Mouse (Mus musculus) frontal cortex, postnatal 36 days (tissue): ENCODE results near the gene Dnajc5g.
A peak's percentile ranks its signal among the peaks of the same experiment; 100 is the strongest.

Source experiments
- DNase-seq, 2 experiments: peaks; one replicate each; pipeline ENCODE4 v3.0.0; 2022; ENCODE audit warnings: low spot score in 2 of 2

The Dnajc5g gene

DNA sequence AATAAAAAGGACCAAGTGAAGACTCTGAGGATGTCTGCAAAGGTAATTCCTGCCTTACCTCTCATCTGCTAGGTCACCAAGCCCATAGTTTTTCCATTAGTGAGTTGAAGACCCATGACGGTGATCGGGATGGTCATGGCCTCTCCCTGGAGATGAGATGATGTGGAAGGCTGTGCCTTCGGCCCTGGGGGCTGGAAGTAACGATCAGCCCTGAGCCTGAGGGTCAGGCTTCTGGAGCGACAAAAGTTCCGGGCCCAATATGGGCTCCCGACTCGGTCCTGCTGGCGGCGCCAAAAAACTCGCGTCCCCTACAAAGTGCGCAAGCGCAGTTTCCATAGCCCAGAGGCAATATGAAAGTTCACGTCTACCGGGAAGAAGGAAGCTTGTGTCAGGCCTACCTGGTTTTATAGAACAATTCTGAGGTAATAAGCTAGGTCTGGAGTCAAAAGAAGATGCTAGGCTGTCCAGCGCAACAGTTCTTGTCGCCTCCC lies 2.0 kb downstream of the Dnajc5g start, which contains the start of gene Slc30a3:
TSS of gene Slc30a3 (minus strand) at position 238 of the 491 bp plus-strand sequence.
- no peak for DNase-seq

DNA sequence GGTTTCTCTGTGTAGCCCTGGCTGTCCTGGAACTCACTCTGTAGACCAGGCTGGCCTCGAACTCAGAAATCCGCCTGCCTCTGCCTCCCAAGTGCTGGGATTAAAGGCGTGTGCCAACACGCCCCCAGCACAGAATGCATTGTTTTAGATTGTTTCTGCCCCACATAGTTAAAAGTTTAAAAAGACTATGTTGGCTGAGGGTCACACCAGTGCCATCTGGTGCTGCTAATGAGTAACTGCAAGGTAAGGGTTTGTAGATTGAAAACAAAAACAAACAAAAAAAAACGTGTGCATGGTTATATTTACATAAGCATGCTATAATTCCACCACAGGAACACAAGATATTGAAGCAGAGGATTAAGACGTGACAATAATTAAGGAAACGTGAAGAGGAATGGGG lies 4.7 kb downstream of the Dnajc5g start:
- no peak for DNase-seq

DNA sequence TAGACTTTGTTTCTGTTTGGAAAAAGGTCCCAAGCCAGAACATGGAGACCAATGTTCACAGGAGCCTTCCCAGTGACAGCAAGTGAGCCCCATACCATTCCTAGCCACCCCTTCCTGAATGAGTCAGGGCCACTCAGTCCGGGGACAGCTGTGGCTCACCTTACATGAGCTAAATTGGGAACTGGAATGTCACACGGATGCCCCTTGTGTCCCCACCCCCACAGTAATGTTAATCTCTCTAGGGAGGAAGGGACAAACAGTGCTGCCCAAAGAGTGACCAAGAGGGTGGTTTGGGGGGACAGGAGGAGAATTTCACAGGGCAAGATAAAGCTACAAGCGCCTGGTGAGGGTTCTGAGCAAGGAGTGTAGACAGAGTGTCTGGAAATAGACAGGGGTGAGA lies 10.3 kb downstream of the Dnajc5g start, which contains the start of gene Trim54:
TSS of gene Trim54 (plus strand) at position 359 of the 400 bp plus-strand sequence.
- no peak for DNase-seq

GRCm38 (mm10) chr5:31116912-31117311 lies 10.8 kb downstream of the Dnajc5g start:
- DNase-seq: no peak

- peak; percentile 45 to 68 for DNase-seq
These were observed 15.0 kb downstream of the Dnajc5g start for GRCm38 (mm10) chr5:31121111-31121510.

- no peak for DNase-seq
These were observed 17.4 kb downstream of the Dnajc5g start for GRCm38 (mm10) chr5:31123481-31123880.

- DNase-seq: no peak
These were observed 20.0 kb downstream of the Dnajc5g start for GRCm38 (mm10) chr5:31126050-31126449.

- DNase-seq: no peak
These were observed 30.8 kb downstream of the Dnajc5g start for GRCm38 (mm10) chr5:31136730-31137424.

- no peak for DNase-seq
These were observed 31.6 kb downstream of the Dnajc5g start for GRCm38 (mm10) chr5:31137658-31138057.

GRCm38 (mm10) chr5:31138241-31138967 lies 32.3 kb downstream of the Dnajc5g start, which contains the start of gene Ucn:
Gene Ucn (minus strand): TSS chr5:31138829.
- no peak for DNase-seq

DNA sequence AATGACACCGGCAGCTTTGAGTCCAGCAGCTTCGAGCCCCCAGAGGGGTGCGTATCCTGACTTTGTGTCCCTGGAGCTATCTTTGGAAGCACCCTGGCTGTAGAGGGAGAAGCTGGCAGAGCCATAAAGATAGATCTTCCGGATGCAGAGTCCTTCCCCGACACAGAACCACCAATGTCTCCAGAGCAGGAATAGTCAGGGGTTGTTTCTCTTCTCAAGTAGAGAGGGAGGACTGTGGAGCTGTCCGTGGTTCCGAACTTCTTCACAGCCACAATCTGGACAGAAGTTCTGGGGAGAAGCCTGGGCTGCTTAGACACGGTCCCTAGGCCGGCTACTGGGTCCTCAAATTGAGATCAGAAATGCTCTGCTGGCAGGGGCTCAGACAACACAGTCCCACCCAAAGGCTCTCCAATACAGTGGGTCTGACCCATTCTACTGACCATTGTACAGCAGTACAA lies 32.9 kb downstream of the Dnajc5g start:
- no peak for DNase-seq

DNA sequence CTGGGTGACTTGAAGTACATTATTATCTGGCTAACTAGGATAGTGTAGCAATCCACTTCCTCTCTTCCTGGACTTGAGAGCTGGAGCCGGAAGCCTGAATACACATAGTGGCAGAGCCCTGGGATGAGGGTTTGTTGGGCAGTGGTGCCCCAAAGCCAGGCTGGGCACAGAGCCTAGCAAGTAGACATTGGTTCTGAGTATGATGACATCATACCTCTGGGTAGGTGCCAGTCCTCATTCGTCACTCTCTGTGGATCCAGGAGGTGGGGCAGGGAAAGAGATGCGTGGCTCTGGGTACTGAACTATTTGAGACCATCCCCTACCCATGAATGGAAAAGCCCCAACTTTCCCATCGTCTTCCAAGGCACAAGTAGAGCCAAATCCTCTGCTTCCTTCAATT lies 43.7 kb downstream of the Dnajc5g start:
- DNase-seq: no peak

- no peak for DNase-seq
These were observed 45.7 kb downstream of the Dnajc5g start for GRCm38 (mm10) chr5:31151746-31152145.

DNA sequence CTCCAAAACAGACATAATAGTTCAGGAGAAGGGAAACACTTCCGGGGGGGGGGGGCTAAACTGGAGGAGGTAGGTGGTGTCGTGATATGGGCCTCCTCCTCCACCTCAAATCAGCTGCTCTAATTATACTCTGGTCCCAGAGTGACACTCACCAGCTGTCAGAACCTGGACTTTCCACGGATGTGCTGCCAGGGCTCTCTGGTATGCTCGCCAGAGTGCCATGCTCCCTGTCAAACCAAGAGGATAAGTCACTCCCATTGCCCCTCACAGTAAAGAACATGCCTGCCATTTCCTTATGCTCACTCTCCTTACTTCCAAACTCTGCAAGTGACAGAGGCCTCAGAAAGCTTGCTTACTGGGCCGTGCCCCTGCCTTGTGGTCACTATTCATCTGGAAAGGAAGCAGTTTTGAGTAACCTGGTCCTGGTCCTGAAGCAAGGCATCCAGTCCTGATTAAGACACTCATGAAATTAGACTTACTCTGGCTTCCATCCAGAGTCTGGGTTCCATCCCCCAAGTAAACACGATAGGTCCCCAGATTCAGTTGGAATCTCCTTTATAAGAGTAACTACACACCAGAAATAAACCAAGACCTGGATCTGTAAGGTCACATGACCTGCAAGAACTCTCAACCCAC lies 47.5 kb downstream of the Dnajc5g start:
- DNase-seq: no peak

DNA sequence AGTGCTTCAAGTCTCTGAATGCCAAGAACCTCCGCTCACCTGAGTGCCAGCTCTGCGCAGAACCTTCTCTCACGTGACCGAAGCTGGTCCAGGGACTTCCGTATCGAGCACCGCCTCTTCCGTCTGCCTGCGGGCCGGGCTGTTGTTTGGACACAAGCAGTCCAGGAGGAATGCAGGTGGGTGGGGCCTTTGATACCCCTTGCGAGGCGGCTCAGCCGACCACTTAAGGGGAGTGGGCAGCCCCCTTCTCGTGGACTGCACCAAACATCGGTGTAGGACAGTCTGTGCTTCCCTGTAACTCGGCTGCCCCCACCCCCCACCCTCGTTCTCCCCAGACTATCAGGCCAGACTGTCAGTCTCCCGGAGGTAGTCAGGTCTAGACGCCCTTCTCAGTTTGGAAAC lies 48.1 kb downstream of the Dnajc5g start, which contains the start of gene Mpv17:
TSS of gene Mpv17 (minus strand) at position 100 of the 402 bp plus-strand sequence.
- peak; percentile 81 to 90 for DNase-seq
